Mouse (Mus musculus) bone marrow, adult 2 months (tissue): ENCODE measurements around the gene Cys1.

Source experiments
- CTCF ChIP-seq: fragments of 200-500 bp; IDR thresholded peaks from 2 replicates; pipeline ENCODE4 v1.5.1; 2011; ENCODE audit warnings: low read length, control low read depth; ENCODE audit not compliant: control insufficient read depth, insufficient read depth
- POLR2A ChIP-seq: fragments of 200-500 bp; IDR thresholded peaks from 2 replicates; pipeline ENCODE4 v1.6.1; 2011; ENCODE audit warnings: low read depth, mild to moderate bottlenecking, control low read depth, low read length, borderline replicate concordance; ENCODE audit not compliant: control insufficient read depth

DNA sequence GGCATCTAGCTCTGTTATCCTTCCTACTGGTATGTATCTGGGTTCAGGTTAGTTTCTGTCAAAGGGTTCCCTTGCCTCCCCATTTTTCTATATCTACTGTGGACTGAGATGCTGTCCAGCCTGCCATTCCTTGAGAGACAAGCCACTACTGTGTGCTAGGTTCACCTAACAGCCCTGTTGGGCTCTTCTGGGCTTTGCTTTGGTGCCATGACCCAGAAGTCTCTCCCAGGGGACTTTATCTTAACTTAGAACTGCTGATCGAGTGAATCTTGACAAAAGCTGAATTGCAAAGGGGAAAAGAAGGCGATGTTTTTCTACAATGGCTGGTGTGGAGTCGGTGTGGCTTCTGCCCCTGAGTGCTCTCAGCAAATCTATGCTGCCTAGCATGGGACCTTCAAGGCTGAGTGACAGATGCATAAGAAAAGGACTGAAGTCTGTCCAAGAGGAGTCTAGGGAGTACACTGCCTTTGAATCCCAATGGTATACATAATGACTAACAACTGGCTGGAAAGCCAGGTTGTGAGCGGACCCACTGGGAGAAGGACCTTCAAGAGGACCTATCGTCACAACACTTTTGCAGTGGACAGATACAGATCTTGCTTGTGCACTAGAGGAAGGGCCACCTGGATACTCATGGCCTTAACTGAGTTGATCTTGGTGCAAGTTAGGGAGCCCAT lies 33.1 kb upstream of the Cys1 start:
- TF ChIP-seq POLR2A (no peak), CTCF (no peak)
